Mouse (Mus musculus): ENCODE results near the gene Tfpi.
"Not testable (repeated sequence)": the region's sequence is repeated elsewhere in the genome, so short reads cannot be mapped to it uniquely, and the experiment has no call there.

DNA sequence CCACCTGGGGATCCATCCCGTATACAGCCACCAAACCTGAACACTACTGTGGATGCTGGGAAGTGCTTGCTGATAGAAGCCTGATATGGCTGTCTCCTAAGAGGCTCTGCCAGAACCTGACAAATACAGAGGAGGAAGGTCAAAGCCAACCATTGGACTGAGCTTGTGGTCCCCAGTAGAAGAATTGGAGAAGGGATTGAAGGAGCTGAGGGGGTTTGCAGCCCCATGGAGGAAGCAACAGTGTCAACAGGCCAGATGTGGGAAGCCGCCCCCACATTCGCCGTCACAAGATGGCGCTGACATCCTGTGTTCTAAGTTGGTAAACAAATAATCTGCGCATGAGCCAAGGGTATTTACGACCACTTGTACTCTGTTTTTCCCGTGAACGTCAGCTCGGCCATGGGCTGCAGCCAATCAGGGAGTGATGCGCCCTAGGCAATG is 28.4 kb upstream of the Tfpi start:
- TF ChIP-seq POLR2A (IDR thresholded peaks at IDR 0.05; ENCODE audit: low read depth, low read length); CTCF (IDR thresholded peaks at IDR 0.05; ENCODE audit: extremely low read depth, insufficient read depth, insufficient read length, insufficient replicate concordance): not testable (repeated sequence)
